Mouse (Mus musculus) thymus, postnatal 0 days (tissue): ENCODE data around the gene Usp17lb. TPM values are rescaled to one million over a fixed set of nuclear protein-coding genes. Genes with fewer than 3 reads are reported as not detected.
"Not testable (repeated sequence)": the region's sequence is repeated elsewhere in the genome, so short reads cannot be mapped to it uniquely, and the experiment has no call there.

Source experiments
- DNase-seq: peaks from one replicate; pipeline ENCODE4 v3.0.0-alpha.2; 2015; ENCODE audit warnings: low spot score
- polyA plus RNA-seq: library from polyadenylated mRNA; unstranded; fragments of >200 nt; fragmentation: Nextera tagmentation; extraction: Ambion mirVana; gene quantifications from 2 replicates; pipeline ENCODE4 v1.2.1, GENCODE M21; 2015

Usp17lb gene
- polyA plus RNA-seq = not detected in 2 replicates

GRCm38 (mm10) chr7:104842503-104842902 is at the start of gene Usp17lb:
Usp17lb (minus strand) TSS chr7:104842603.
- DNase-seq = no peak

- no peak for DNase-seq
These were observed 35.3 kb upstream of the Usp17lb start, which contains the start of gene Olfr665 for GRCm38 (mm10) chr7:104877731-104878130. Olfr665 (plus strand) TSS chr7:104878031.

GRCm38 (mm10) chr7:104861381-104861780 is 19.0 kb upstream of the Usp17lb start:
- DNase-seq = no peak

GRCm38 (mm10) chr7:104857683-104858082 is 15.3 kb upstream of the Usp17lb start:
- DNase-seq = no peak

- not testable (repeated sequence) for DNase-seq
These were observed 14.3 kb upstream of the Usp17lb start, which contains the start of gene Usp17la for GRCm38 (mm10) chr7:104856709-104857108. Usp17la (plus strand) TSS chr7:104857009.

- DNase-seq = no peak
These were observed 12.9 kb upstream of the Usp17lb start for GRCm38 (mm10) chr7:104855248-104855750.

GRCm38 (mm10) chr7:104851546-104851945 is 9.1 kb upstream of the Usp17lb start:
- not testable (repeated sequence) for DNase-seq

- no peak for DNase-seq
These were observed 1.4 kb upstream of the Usp17lb start for GRCm38 (mm10) chr7:104843731-104844287.

- not testable (repeated sequence) for DNase-seq
These were observed 32.1 kb downstream of the Usp17lb start for GRCm38 (mm10) chr7:104810335-104810734.

GRCm38 (mm10) chr7:104790796-104791195 is 51.6 kb downstream of the Usp17lb start:
- no peak for DNase-seq

Other genes with a start within 250 kb of the Usp17lb start
- gene Olfr655, start 240.8 kb downstream of the Usp17lb start, polyA plus RNA-seq = not detected in 2 replicates
- not detected in 2 replicates for gene Olfr656, start 228.6 kb downstream of the Usp17lb start, polyA plus RNA-seq
- gene Olfr657, start 217.8 kb downstream of the Usp17lb start, polyA plus RNA-seq = not detected in 2 replicates
- not detected in 2 replicates for gene Olfr658, start 195.3 kb downstream of the Usp17lb start, polyA plus RNA-seq
- gene Olfr659, start 175.8 kb downstream of the Usp17lb start, polyA plus RNA-seq = not detected in 2 replicates
- gene Olfr661, start 156.1 kb downstream of the Usp17lb start, polyA plus RNA-seq = not detected in 2 replicates
- gene Usp17le, start 65.1 kb downstream of the Usp17lb start, polyA plus RNA-seq = not detected in 2 replicates
- not detected in 2 replicates for gene Usp17la, start 14.4 kb upstream of the Usp17lb start, polyA plus RNA-seq
- not detected in 2 replicates for gene Olfr665, start 35.4 kb upstream of the Usp17lb start, polyA plus RNA-seq
- gene Olfr666, start 53.3 kb upstream of the Usp17lb start, polyA plus RNA-seq = not detected in 2 replicates
- not detected in 2 replicates for gene Olfr667, start 78.9 kb upstream of the Usp17lb start, polyA plus RNA-seq
- gene Olfr668, start 85.5 kb upstream of the Usp17lb start, polyA plus RNA-seq = not detected in 2 replicates
- not detected in 2 replicates for gene Olfr669, start 91.6 kb upstream of the Usp17lb start, polyA plus RNA-seq
- gene Olfr670, start 120.0 kb upstream of the Usp17lb start, polyA plus RNA-seq = not detected in 2 replicates
- not detected in 2 replicates for gene Olfr671, start 136.5 kb upstream of the Usp17lb start, polyA plus RNA-seq
- gene Olfr672, start 159.4 kb upstream of the Usp17lb start, polyA plus RNA-seq = not detected in 2 replicates
- gene Olfr675, start 185.9 kb upstream of the Usp17lb start, polyA plus RNA-seq = not detected in 2 replicates
- gene Olfr676, start 190.1 kb upstream of the Usp17lb start, polyA plus RNA-seq = not detected in 2 replicates
- gene Olfr677, start 208.8 kb upstream of the Usp17lb start, polyA plus RNA-seq = not detected in 2 replicates
- not detected in 2 replicates for gene Olfr678, start 221.9 kb upstream of the Usp17lb start, polyA plus RNA-seq
- not detected in 2 replicates for gene Olfr679, start 238.6 kb upstream of the Usp17lb start, polyA plus RNA-seq